Mouse (Mus musculus) ES-CJ7 (cell line): ENCODE results near the gene Gm37419.

Source experiments
- DNase-seq: peaks from one replicate; pipeline ENCODE4 v3.0.0; 2011; ENCODE audit warnings: low read depth, low spot score

Gene Gm37419

DNA sequence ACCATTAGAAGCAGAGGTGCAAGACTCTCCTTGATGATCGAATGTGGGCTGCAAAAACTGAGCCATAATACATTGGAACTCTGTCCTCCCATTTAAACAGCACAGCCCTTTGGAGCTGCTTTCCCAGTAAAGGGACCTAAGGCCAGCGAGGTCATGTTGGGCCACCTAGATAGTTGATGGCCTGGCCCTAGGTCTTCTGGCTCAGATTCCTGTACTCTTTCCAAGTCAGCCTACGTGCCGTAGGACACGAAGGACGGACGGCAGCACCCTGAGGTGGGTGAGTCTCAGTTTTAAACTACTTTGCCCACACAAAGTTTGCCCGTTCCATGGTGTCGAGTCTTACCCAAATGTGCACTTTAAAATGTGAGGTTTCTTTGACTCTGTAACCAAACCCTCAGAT lies 8.8 kb upstream of the Gm37419 start:
- no peak for DNase-seq

DNA sequence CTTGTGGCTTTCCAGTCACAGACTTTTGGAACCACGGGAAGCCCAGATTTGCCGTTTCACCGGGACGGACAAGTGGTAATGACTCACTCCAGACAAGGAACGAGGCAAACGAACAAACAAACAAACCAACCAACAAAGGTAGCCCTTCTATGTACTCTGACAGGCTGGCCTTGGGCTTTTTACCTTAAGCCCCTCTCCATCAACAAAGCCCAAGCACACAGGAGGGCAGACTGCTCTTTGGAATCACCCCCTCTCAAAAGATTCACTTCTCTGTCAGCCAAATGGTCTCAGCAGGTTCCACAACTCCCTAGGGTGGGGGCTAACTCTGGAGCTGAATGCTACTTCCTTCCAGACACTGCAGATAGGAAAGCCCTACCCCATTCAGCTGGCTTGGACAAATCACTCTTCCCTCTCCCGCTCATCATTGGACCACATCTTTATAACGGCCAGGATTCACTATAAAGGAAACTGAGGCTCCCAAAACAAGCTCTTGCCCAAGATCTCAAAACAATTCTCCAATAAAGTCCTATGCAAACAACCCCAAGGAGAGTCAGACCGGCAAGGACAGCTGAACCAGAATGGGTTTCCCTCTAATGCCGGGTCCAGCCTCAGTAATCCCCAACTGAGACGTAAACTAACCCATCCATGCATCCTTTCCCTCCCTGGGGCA lies 7.9 kb upstream of the Gm37419 start:
- no peak for DNase-seq

- no peak for DNase-seq
Observed at GRCm38 (mm10) chr16:23980991-23981720, 7.1 kb upstream of the Gm37419 start.

GRCm38 (mm10) chr16:23981925-23982851 lies 6.1 kb upstream of the Gm37419 start:
- peak; percentile 86 for DNase-seq

- peak; percentile 64 for DNase-seq
Observed at GRCm38 (mm10) chr16:23982891-23983588, 5.2 kb upstream of the Gm37419 start.

- peak; percentile 88 for DNase-seq
Observed at GRCm38 (mm10) chr16:23984183-23984582, 4.1 kb upstream of the Gm37419 start.

DNA sequence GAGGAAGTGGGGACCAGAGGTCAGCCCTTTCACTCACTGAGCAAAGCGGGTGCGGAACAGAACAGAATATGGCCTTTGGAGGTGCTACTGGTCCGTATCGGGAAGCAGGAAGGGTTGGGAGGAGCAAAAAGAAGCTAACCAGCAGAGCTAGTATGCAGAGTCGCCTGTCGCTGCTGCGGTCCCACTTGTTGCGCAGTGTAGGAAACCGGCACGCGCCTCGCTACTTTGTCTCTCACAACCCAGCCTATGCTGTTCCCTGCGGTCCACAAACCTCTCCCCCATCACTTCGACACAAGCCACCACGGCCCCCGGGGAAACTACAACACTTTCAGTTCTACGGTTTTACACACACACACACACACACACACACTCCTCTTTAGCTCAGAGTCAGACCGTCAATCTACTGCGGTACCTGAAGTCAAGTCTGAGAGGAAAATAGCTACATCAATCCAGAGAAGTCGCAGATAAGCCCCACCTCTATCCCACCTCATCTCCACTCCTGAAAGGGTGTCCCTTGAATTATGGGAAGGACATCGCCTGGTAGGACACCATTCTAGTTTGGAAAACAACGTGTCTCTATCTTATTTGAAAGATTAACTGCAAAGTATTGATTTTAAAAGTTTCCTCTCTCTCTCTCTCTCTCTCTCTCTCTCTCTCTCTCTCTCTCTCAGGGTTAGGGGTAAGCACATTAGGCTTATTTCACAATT lies 3.4 kb upstream of the Gm37419 start:
- no peak for DNase-seq

DNA sequence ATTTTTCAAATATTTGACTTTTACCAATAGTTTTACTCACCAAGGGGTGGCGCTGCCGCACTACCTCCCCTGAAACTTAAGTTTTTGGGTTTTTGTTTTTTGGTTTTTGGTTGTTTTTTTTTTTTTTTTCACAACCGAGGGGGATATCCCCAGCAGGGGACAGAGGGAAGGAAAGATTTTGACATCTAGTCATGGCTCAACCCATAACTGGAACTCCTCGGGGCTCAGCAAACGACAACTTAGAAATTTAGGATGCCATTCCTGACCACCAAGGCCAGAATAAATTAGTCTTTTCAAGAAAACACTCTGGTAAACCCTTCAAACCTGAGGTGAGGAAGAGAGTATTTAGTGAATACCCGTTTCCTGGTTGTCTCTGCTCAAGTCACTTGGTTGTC lies 2.8 kb upstream of the Gm37419 start:
- DNase-seq = no peak

DNA sequence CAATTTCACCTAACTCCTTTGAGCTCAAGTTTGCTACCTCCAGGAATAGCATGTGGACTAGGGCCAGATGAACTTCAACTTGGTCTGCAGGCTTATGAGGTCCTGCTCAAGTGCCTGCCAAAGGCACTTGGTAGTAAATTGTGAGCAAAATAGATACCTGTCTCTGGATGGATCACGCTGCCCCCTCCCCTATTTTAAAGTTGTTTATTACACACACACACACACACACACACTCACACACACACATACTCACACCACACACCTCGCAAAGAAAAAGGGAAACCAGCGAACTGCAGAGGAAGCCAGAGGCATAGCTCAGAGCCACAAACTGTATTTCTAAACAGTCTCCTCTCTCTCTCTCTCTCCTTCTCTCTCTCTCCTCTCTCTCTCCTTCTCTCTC lies 2.1 kb upstream of the Gm37419 start:
- DNase-seq = no peak

GRCm38 (mm10) chr16:23986871-23987270 lies 1.4 kb upstream of the Gm37419 start:
- no peak for DNase-seq

DNA sequence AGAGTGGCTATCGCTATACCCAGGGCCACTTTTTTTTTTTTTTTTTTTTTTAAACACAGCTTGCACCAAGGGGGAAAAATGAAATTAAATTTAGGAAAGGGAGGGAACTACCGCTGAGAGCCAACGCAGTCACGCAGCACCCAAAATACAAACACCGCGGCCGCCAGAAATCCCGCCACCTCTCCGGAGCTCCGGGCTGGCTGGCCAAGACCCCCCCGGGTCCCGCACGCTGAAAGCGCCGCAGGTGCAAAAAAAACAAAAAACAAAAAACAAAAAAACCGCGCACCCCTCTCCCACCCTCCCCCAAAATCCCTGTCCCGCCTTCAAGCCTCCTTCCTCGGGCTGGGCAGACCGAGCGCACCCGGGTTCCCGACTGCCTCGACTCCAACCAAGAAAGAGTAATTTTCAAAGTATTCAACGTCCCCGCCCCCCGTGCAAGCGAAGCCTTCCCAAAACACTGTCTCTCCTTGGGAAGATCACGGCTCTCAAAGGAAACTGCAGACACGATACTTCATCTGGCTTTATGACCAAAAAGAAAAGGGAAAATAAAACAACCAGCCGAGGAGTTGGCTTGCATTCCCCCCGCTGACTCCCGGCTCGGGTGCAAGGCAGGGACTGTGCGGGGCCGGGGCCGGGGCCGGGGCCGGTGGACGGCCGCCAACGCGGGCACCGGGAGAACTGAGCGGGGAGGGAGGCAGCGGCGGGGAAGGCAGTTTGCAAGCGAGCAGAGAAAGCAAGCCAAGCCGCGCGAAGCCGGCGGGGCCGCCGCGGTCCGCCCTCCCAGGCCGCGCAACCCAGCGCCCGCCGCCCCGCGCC lies 733 bp upstream of the Gm37419 start:
- DNase-seq = no peak

GRCm38 (mm10) chr16:23988157-23988465 lies 171 bp upstream of the Gm37419 start:
- no peak for DNase-seq

DNA sequence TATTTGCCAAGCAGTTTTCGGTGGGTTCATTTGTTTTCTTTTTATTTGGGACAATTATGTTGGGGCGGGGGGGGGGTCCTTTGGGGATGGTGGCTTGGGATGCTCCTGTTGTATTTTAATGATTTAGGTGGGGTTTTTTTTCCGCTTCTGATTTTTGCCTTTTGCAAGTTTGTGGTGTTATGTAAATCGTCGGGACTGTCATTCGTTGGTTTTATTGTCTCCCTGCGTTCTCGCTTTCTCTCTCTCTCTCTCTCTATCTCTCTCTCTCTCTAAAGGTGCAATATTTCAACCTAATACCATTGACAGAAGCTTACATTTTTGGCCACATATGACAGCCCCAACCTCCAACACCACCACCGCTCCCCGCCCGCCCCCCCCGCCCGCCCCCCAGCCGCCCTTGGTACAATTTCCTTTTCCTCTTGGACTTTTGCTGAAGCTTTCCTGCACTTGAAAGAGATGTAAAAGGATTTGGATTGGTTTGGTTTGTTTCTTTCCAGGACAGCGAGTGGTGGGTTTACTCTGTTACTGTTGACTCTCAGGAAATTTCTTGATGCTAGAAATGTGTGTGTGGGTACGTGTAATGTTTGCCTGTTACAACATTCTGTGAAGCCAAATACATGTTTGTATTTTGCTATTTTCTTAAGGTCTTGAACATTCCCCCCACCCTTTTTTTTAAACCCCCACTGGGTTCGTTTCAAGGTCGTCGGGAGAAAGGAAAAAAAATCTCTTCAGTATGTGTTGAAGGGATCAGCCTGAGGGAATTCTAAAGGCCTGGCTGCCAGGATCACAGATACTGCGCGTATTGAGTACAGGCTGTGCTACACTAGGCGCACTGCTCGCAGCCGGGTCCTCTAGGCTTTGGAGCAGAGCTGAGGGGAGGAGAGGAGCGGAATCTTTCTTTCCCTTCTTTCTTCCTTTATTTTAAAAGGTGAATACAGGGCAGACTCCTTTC lies 1.2 kb downstream of the Gm37419 start:
- peak; percentile 36 for DNase-seq

- DNase-seq = no peak
Observed at GRCm38 (mm10) chr16:23990161-23990970, 2.1 kb downstream of the Gm37419 start.

- DNase-seq = peak; percentile 74
Observed at GRCm38 (mm10) chr16:23991170-23991569, 2.9 kb downstream of the Gm37419 start.

- no peak for DNase-seq
Observed at GRCm38 (mm10) chr16:23991846-23992580, 3.7 kb downstream of the Gm37419 start.
